Mouse (Mus musculus): ENCODE data around the gene Clic4. TPM values are rescaled to one million over a fixed set of nuclear protein-coding genes. Genes with fewer than 3 reads are reported as not detected.
"Not testable (repeated sequence)": the region's sequence is repeated elsewhere in the genome, so short reads cannot be mapped to it uniquely, and the experiment has no call there.

Clic4 gene
- polyA plus RNA-seq, 1 experiment: 125 TPM

GRCm38 (mm10) chr4:135209846-135210245, 62.8 kb downstream of the Clic4 start:
- no peaks in the 10 kb centered on the region; the same call in 1 of the 2 replicates for H3K4me1 ChIP-seq (ENCODE audit: control insufficient read depth, insufficient read depth, insufficient read length, low read length)

GRCm38 (mm10) chr4:135205711-135206600, 66.7 kb downstream of the Clic4 start:
- H3K27ac ChIP-seq (replicated peaks; ENCODE audit: low read depth, low read length): no peak overlapping the region
- H3K4me1 ChIP-seq (ENCODE audit: control insufficient read depth, insufficient read depth, insufficient read length, low read length): no peaks in the 10 kb centered on the region; the same call in 1 of the 2 replicates
- peak overlapping the region; percentile 51 for H3K4me3 ChIP-seq (ENCODE audit: insufficient read depth, low read depth, low read length)

More at GRCm38 (mm10) chr4:135209846-135210245, 62.8 kb downstream of the Clic4 start:
- H3K4me3 ChIP-seq (ENCODE audit: insufficient read depth, low read depth, low read length): no peak overlapping the region
- no peak overlapping the region for H3K27ac ChIP-seq (replicated peaks; ENCODE audit: low read depth, low read length)

- H3K4me1 ChIP-seq (ENCODE audit: control insufficient read depth, insufficient read depth, insufficient read length, low read length): no peaks in the 10 kb centered on the region; the same call in 1 of the 2 replicates
- no peak overlapping the region for H3K27ac ChIP-seq (replicated peaks; ENCODE audit: low read depth, low read length)
- H3K4me3 ChIP-seq (ENCODE audit: insufficient read depth, low read depth, low read length): no peak overlapping the region
These were observed 67.4 kb downstream of the Clic4 start for GRCm38 (mm10) chr4:135205254-135205653.

- no peaks in the 10 kb centered on the region; the same call in 1 of the 2 replicates for H3K4me1 ChIP-seq (ENCODE audit: control insufficient read depth, insufficient read depth, insufficient read length, low read length)
- no peak overlapping the region for H3K27ac ChIP-seq (replicated peaks; ENCODE audit: low read depth, low read length)
- no peak overlapping the region for H3K4me3 ChIP-seq (ENCODE audit: insufficient read depth, low read depth, low read length)
These were observed 67.9 kb downstream of the Clic4 start for GRCm38 (mm10) chr4:135204666-135205065.

DNA sequence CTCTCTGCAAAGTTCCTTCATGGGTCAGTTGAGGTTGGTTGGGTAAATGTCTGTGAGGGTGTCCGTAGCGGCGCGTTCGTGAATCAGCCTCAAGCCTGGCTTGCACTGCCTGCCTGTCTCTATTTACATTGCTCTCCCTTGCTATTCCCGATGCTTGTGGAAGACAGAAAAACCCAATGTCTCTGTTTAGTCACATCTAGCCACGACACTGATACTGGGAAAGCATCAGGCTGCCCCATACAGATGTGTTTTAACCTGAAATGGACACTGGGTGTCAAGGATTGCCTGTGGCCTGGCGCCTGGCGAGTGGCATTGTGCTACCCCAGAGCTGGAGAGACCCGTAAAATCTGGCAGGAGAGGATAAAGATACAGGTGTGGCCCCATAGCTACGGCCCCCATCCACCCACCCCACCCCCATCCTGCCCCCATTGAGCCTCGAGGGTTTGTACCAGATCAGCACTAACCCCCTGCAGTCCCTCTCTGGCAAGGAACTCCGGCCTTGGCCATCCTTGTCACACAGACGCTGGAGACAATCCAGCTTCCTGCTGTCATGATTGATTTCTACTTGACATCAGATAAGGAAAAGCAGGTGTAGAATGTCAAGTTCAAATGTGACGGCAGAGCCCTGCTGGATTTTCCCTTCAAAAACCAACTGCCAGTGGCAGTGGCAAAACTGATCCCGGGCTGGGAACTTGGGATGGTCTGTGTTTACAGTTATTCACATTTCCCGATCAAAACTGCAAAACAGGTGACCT, 68.6 kb downstream of the Clic4 start:
- Histone ChIP-seq H3K4me3 (ENCODE audit: insufficient read depth, low read depth, low read length) (peak overlapping the region; percentile 12; the same call in 1 of the 2 replicates), H3K27ac (replicated peaks; ENCODE audit: low read depth, low read length) (no peak overlapping the region), H3K4me1 (ENCODE audit: control insufficient read depth, insufficient read depth, insufficient read length, low read length) (no peaks in the 10 kb centered on the region; the same call in 1 of the 2 replicates)

DNA sequence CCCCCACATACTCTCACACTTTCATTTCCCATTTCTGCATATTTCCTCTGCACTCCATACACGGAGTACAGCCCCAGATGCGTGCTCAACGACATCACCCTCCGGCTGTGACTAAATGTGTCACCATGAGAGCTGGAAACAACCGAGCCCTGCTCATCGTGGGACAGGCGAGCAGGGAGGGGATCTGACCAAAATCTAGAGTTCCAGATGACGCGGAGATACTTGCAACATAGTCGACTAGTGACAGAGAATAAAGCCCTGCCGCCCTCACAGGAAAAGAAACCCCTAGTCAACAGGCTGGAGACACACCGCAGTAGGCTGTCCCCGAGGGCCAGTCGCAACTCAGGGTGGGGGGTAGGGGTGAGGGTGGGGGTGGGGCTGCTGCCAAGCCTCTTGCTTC, 69.3 kb downstream of the Clic4 start:
- Histone ChIP-seq H3K27ac (replicated peaks; ENCODE audit: low read depth, low read length) (no peak overlapping the region), H3K4me3 (ENCODE audit: insufficient read depth, low read depth, low read length) (peak overlapping the region; percentile 41)

GRCm38 (mm10) chr4:135201771-135202170, 70.8 kb downstream of the Clic4 start:
- H3K4me1 ChIP-seq (ENCODE audit: control insufficient read depth, insufficient read depth, insufficient read length, low read length): no peaks in the 10 kb centered on the region; the same call in 1 of the 2 replicates
- no peak overlapping the region for H3K27ac ChIP-seq (replicated peaks; ENCODE audit: low read depth, low read length)
- H3K4me3 ChIP-seq (ENCODE audit: insufficient read depth, low read depth, low read length): no peak overlapping the region

More for the DNA sequence above, 69.3 kb downstream of the Clic4 start:
- H3K4me1 ChIP-seq (ENCODE audit: control insufficient read depth, insufficient read depth, insufficient read length, low read length): no peaks in the 10 kb centered on the region; the same call in 1 of the 2 replicates

- Histone ChIP-seq H3K27ac (replicated peaks; ENCODE audit: low read depth, low read length) (no peak overlapping the region), H3K4me3 (ENCODE audit: insufficient read depth, low read depth, low read length) (no peak overlapping the region), H3K4me1 (ENCODE audit: control insufficient read depth, insufficient read depth, insufficient read length, low read length) (no peaks in the 10 kb centered on the region)
These were observed 74.8 kb downstream of the Clic4 start for GRCm38 (mm10) chr4:135197857-135198256.

GRCm38 (mm10) chr4:135192841-135193240, 79.8 kb downstream of the Clic4 start:
- H3K4me3 ChIP-seq (ENCODE audit: insufficient read depth, low read depth, low read length): no peak overlapping the region
- H3K27ac ChIP-seq (replicated peaks; ENCODE audit: low read depth, low read length): no peak overlapping the region
- H3K4me1 ChIP-seq (ENCODE audit: control insufficient read depth, insufficient read depth, insufficient read length, low read length): 0 out of 2 replicates have a peak, but pooled peaks cover 2% of the 10 kb centered on the region

DNA sequence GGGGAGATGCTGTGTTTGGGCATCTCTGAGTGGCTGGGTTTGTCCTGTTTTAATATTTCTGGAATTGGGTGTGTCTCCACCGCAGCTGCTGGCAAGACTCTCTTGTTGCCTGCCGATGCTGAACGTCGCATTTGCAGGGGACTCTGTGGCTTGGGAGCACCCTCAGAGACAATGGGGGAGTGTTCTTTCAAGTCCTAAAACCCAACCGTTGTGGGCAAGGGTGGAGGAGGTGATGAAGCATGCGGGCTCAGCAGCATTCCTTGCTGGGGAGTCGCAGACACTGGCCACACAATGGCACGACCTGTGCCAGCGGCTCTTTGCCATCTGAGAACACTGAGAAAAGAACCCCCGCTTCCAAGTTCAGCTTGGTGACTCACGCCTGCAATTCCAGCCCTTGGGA, 81.0 kb downstream of the Clic4 start:
- 0 out of 2 replicates have a peak, but pooled peaks cover 2% of the 10 kb centered on the region for H3K4me1 ChIP-seq (ENCODE audit: control insufficient read depth, insufficient read depth, insufficient read length, low read length)
- H3K27ac ChIP-seq (replicated peaks; ENCODE audit: low read depth, low read length): no peak overlapping the region
- H3K4me3 ChIP-seq (ENCODE audit: insufficient read depth, low read depth, low read length): no peak overlapping the region

GRCm38 (mm10) chr4:135191185-135191584, 81.4 kb downstream of the Clic4 start:
- Histone ChIP-seq H3K27ac (replicated peaks; ENCODE audit: low read depth, low read length) (no peak overlapping the region), H3K4me3 (ENCODE audit: insufficient read depth, low read depth, low read length) (no peak overlapping the region), H3K4me1 (ENCODE audit: control insufficient read depth, insufficient read depth, insufficient read length, low read length) (0 out of 2 replicates have a peak, but pooled peaks cover 2% of the 10 kb centered on the region)

DNA sequence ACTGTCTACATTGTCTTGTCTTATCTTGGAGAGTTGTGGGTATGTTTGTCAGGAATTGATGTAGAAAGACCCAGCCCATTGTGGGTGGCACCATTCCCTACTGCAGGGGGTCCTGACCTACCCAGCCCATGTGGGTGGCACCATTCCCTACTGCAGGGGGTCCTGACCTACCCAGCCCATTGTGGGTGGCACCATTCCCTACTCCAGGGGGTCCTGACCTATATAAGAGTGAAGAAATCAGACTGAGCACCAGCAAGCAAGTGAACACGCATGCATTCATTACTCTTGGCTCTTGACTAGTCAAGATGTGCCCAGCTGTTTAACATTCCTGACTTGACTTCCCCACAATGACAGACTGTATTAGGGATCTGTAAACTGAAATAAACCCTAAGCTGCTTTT, 82.2 kb downstream of the Clic4 start:
- Histone ChIP-seq H3K27ac (replicated peaks; ENCODE audit: low read depth, low read length) (no peak overlapping the region), H3K4me1 (ENCODE audit: control insufficient read depth, insufficient read depth, insufficient read length, low read length) (0 out of 2 replicates have a peak, but pooled peaks cover 2% of the 10 kb centered on the region), H3K4me3 (ENCODE audit: insufficient read depth, low read depth, low read length) (no peak overlapping the region)

DNA sequence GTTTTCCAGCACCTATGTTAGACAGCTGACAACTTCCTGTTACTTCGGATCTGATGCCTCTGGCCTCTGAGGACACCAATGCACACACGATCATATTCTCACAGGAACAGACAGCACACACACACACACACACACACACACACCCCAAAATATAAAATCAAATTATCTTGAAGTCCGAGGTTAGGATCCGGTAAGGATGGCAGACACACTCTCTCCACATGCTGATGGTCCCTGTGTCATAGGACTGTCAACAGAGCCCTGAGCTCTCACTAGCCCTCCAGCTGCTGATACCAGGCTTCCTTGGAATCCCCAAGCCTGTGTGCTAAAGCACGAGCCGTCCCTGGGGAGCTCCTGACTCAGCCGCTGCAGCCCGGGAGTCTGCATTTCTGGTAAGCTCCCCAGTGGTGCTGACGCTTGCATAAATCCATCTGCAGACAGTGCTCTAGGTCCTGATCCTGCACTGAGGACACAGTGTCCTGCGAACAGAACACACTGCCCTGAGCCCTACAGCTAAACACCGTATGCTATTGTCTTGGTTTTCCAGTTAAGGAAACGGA, 83.1 kb downstream of the Clic4 start:
- Histone ChIP-seq H3K4me3 (ENCODE audit: insufficient read depth, low read depth, low read length) (no peak overlapping the region), H3K4me1 (ENCODE audit: control insufficient read depth, insufficient read depth, insufficient read length, low read length) (0 out of 2 replicates have a peak, but pooled peaks cover 2% of the 10 kb centered on the region), H3K27ac (replicated peaks; ENCODE audit: low read depth, low read length) (no peak overlapping the region)

- not testable (repeated sequence) for H3K4me3 ChIP-seq (ENCODE audit: insufficient read depth, low read depth, low read length); H3K4me1 ChIP-seq (ENCODE audit: control insufficient read depth, insufficient read depth, insufficient read length, low read length); H3K27ac ChIP-seq (replicated peaks; ENCODE audit: low read depth, low read length)
These were observed 88.3 kb downstream of the Clic4 start for GRCm38 (mm10) chr4:135184277-135184676.

- no peaks in the 10 kb centered on the region for H3K4me1 ChIP-seq (ENCODE audit: control insufficient read depth, insufficient read depth, insufficient read length, low read length)
- no peak overlapping the region; the same call in 1 of the 2 replicates for H3K27ac ChIP-seq (replicated peaks; ENCODE audit: low read depth, low read length)
- no peak overlapping the region for H3K4me3 ChIP-seq (ENCODE audit: insufficient read depth, low read depth, low read length)
These were observed 90.8 kb downstream of the Clic4 start for GRCm38 (mm10) chr4:135181819-135182218.
